Mouse (Mus musculus): ENCODE results near the gene Ndufv1.
"Not testable (repeated sequence)": the region's sequence is repeated elsewhere in the genome, so short reads cannot be mapped to it uniquely, and the experiment has no call there.

Gene Ndufv1

DNA sequence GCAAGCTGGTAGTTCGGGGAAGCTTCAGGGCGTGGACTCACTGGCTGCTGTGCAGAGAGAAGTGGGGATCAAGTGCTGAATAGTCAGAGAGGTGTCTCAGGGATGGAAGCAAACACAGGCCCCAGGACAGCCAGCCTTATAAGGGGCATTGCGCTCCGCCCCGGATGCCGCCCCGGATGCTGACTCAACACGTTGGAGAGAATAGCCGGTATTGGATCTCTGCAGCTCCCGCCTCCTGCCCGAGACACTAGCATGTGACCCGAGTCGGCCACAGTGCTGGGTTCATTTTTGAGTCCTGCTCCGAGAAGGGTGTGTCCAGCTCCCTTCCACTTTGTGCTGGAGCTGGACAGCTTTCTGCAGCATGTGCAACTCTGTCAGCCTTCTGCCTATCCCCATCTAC is 29.5 kb upstream of the Ndufv1 start:
- DNase-seq (ENCODE audit: low spot score): no peak

DNA sequence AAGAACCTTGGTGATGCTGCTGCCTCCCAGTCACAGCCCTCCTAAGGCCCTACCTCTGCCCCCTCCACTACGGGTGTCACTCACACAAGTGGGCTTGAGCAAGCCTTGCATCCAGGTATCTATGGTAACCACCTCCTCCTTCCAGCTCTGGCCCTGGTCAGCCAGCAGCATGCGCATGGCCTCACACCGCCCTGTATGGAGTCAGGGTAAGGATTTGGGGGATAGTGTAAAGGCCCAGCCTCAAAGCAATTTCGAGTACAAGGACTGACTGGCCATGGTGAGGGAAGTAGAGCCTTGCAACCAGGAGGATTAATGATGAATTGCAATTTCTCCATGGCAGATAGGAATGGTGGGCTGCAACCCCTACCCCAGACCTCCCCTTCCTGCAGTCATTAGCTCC is 28.9 kb upstream of the Ndufv1 start:
- not testable (repeated sequence) for DNase-seq (ENCODE audit: low spot score)

DNA sequence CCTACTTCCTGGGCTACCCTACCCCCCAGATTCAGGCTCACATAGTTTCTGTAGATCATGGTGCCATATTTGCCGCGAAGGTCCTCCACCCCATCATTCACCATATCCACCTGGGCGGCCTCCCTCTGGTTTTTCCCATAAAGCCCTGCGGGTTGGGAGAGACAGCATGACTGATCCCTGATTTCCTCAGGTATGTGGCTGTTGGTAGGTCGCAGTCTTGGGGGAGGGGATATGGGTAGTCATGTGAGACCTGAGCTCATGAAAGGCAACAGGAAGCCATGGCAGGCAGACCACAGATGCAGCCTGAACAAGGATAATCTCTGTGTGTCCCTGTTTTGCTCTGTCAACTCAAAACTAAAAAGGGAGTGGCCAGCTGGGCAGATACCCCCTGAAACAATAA is 28.3 kb upstream of the Ndufv1 start:
- DNase-seq (ENCODE audit: low spot score): not testable (repeated sequence)

DNA sequence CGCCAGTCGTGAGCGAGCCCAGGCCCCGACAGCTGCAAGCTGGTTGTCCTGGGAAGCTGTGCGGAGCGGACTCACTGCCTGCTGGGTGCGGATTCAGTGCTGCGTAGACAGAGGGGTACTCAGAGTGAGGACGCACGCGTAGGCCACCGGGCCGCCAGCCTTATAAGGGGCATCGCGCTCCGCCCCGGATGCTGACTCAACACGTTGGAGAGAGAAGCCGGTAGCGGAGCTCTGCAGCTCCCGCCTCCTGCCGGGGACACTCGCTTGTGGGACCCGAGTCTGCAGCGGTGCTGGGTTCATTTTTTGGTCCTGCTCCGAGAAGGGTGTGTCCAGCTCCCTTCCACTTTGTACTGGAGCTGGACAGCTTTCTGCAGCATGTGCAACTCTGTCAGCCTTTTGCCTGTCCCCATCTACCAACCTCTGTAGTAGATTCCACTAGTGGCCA is 25.2 kb upstream of the Ndufv1 start, which contains the start of gene Gstp1:
TSS of gene Gstp1 (minus strand) at position 198 of the 445 bp plus-strand sequence.
- DNase-seq (ENCODE audit: low spot score): peak; percentile 83

DNA sequence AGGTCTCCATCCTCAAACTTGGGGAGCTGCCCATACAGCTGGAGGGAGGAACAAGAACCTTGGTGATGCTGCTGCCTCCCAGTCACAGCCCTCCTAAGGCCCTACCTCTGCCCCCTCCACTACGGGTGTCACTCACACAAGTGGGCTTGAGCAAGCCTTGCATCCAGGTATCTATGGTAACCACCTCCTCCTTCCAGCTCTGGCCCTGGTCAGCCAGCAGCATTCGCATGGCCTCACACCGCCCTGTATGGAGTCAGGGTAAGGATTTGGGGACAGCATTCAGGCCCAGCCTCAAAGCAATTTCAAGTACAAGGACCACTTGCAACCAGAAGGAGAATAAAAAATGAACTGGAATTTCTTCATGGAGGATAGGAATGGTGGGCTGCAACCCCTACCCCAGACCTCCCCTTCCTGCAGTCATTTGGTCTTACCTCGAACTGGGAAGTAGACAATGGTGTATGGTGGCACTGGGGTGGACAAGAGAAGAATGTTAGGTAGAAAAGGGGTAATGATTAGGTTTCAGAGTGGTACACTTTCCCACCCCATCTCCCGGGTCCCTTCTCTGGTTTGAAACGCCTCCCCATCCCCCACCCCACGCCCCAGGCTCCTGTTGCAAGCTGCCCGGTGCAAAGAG is 24.7 kb upstream of the Ndufv1 start:
- DNase-seq (ENCODE audit: low spot score): not testable (repeated sequence)

DNA sequence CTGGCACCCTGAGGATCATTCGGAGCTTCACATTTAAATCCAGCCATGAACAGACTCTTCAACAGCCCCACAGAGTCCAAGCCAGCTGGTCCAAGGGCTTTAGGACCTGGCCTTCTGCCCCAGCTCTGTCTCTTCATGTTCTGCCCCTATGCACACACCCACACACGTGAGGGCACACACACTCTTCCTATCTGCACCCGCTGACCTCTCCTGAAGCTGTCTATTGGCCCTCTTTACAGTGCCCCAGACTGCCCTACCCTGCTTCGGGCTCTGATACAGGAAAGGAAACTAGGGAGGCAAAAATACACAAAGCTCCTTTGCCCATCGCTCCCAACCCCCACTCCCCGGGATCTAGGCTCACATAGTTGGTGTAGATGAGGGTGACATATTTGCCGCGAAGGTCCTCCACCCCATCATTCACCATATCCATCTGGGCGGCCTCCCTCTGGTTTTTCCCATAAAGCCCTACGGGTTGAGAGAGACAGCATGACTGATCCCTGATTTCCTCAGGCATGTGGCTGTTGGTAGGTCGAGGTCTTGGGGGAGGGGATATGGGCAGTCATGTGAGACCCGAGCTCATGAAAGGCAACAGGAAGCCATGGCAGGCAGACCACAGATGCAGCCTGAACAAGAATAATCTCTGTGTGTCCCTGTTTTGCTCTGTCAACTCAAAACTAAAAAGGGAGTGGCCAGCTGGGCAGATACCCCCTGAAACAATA is 23.9 kb upstream of the Ndufv1 start:
- no peak for DNase-seq (ENCODE audit: low spot score)

DNA sequence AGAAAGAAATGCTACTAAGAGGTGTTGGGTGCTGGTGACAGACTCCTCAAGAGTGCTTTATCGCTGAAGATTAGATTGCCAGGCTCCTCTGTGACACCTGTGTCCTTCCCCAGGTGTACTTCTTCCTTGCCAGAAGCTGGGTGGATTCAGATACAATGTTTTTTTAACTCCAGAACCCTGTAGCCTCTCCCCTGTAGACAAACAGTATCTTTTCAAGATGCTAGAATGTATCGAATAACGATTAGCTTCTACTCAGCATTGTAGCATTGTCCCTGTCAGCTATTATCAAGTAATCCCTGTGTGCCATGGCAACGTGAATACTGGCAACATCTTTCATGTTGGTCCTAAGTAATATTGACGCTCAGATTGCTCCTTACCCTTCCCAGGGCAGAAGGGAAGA is 21.1 kb upstream of the Ndufv1 start:
- DNase-seq (ENCODE audit: low spot score): no peak

DNA sequence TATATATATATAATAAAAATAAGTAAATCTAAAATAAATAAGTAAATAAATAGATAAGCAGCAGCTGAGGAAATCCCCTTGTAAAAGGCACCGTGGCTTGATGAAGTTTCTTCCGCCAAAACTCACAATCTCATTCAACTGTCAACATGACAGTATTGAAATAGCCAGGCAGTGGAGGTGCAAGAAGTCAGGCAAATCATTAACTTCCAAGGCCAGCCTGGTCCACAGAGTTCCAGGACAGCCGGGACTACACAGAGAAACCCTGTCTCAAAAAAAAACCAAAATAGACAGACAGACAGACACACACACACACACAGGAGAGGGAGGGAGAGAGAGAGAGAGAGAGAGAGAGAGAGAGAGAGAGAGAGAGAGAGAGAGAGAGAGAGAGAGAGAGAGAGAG is 20.7 kb upstream of the Ndufv1 start:
- DNase-seq (ENCODE audit: low spot score): peak; percentile 76

DNA sequence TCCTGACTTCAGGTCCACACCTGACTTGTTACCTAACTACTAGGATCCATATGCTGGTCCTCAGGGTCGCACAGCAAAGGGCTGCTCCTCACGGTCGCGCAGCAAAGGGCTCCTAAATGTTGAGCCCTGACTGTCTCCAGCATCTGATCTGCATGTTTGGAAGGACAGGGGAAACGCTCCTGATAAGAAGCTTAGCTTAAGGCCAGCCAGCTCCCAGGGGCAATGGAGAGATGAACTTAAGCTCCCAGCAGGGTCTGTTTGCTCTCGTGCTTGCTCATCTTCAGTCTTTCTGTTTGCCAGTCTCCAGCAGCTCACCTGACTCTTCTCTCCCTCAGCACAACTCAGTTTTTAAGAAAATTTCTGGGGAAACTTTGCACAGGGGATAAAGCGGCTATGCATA is 20.1 kb upstream of the Ndufv1 start:
- DNase-seq (ENCODE audit: low spot score): peak; percentile 58

DNA sequence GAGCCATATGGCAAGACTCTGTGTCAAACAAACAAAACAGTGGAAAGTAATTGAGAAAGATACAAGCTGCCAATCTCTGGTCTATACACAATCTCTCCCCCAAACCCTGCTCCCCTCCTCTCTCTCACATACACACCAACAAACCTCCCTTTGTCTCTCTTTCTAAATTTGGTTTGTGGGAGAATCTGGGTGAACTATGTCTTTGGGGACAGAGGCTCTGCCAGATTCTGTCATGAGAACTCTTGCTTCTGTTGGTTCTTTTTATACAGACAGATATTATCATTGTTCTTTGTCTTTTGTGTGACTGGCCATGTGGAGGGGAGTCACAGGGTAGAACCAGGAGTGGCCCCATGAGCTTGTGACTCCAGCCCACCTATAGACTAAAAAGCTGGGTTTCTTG is 15.0 kb upstream of the Ndufv1 start:
- no peak for DNase-seq (ENCODE audit: low spot score)

DNA sequence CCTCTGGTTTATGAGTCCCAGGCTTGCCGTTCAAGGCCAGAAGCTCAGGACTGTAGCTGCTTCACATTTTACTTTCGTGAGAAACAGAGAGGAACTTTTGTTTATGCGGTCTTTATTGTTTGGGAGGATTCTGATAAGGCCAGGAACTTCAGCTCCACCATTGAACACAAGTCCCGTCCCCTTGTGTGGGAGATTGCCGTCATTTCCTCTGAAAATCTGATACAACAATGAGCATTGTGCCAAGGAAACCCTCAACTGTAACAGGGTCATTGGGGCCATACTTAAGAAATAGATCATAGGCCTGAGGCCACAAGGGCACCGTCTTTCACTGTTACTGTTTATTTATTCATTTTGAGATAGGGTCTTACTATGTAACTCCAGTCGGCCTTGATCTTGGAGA is 10.6 kb upstream of the Ndufv1 start:
- no peak for DNase-seq (ENCODE audit: low spot score)

DNA sequence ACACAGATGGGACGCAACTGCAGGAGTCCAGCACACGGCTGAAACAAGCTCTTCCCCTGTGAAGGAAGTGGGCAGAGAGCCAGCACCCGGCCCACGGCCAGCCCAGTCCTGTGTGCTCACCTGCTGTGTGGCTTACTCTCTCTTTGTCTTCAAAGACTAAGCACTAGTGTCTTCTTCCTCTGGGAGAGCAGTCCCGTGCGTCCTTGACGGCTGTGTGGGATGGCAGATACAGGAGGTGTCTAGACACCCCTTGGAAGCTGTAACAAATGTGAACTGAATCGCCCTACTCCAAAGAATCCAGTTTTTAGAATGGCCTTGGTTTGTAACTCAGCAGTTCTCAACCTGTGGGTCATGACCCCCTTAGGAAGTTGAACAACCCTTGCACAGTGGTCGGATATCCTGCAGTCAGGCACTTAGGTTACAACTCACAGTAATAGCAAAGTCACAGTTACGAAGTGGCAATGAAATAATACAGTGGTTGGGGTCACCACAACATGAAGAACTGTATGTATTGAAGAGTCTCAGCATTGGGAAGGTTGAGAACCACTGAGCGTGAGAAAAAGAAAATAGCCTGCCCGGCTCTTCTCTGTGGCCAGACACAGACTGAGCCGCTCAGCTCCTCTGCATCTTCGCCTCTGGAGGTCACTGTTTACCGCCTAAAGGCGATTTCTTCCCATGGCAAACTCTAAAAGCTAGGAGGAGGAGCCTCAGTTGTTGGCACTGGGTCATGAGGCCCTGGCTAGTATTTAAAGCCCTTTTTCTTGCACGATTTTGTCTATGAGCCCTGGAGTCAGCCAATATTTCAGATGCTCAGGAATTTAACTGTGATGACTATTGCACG is 6.4 kb upstream of the Ndufv1 start:
- peak; percentile 68 for DNase-seq (ENCODE audit: low spot score)

DNA sequence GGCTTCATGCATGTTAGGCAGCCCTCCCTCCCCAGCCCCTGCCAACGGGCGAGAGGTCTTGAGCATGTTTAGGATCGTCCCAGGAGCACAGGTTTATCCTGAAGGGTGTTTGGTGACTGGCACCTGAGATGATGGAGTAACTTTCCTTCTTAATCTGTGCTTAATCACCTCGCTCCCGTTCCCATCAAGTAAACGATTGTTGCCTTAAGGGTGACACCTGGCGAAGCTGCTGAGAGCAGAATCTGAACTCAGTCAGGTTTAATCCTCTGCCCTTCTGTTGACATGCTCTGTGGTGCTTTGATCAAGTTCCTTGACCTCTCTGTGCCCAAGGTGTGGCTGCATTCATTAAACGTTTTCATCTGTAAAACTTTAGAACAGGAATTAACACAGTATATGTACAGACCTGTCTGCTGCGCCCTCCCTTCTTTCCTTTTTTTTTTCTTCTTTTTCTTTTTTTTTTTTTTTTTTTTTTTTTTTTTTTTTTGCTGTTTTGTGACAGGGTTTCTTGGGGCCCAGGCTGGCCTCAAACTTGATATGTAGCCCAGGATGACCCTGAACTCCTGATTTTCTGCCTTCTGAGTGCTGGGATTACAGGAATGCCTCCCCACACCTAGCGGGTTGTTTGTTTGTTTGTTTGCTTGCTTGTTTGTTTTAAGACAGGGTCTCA is 5.4 kb upstream of the Ndufv1 start:
- no peak for DNase-seq (ENCODE audit: low spot score)

DNA sequence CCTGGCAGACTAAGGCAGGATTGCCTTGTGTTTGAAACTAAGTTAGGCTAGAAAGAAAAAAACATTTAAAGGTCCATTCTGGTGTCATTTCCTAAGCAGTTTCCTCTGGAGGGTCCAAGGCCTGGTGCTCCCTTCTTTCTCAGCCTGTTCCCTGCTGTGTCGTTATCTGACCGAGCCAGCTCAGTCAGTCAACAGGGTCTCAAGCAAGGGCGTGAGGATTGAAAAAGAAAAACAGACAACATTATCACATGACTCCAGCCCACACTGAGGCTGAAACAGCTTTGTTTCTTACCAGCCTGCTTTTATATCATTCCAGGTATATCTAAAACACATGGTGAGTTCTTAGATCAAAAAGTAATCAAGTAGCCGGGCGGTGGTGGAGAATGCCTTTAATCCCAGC is 3.0 kb upstream of the Ndufv1 start:
- DNase-seq (ENCODE audit: low spot score): no peak

DNA sequence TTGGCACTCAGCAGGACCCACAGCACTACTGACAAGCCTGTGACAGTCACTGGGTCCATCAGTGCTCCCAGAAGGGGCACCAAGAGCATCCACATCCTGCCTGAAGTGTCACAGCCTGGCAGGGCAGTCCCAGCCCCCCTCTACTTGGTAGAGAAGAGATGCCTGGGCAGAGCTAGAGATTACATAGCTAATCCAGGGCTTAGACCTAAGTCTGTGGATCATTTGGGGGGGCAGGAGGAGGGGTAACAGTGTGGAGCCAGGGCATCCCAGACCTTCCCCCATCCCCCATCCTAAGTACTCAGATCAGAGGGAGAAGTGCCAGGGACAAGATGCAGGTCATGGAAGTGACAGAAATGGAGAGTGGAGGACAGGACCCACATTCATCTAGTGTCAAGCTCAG is 2.2 kb upstream of the Ndufv1 start:
- no peak for DNase-seq (ENCODE audit: low spot score)

DNA sequence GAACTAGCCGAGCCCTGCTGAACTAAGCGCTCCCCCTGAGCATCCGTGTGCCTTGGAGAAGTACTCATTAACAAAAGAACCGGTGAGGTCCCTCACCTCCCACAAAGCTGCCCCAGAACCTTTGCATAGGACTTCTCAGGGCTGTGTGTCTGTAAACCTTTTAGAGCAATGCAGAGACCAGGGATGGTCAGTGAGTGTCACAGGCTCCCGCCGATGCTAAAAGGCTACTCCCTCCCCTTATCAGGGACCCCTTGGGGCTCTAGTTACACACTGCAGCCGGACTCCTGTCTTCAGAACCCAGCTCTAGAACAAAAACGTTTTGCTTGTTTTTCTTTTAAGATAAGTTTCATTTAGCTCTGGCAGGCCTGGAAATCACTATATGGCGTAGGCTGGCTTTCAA is 460 bp upstream of the Ndufv1 start:
- DNase-seq (ENCODE audit: low spot score): no peak

DNA sequence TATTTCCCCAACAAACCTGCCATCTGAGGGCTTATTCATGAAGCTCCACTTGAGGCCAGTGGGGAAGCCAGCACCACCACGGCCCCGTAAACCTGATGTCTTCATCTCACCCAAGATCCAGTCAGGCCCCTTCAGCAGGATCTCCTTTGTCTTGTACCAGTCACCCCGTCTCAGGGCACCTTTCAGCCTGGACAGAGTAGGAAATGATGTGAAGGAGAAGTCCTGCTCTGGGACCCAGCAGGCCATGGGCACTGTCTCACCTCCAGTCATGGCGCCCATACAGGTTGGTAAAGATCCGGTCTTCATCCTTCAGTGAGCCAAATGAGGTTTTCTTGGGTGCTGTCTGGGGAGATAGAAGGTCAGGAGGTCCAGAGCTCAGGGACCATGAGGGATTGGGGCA is 1.5 kb downstream of the Ndufv1 start:
- DNase-seq (ENCODE audit: low spot score): no peak

DNA sequence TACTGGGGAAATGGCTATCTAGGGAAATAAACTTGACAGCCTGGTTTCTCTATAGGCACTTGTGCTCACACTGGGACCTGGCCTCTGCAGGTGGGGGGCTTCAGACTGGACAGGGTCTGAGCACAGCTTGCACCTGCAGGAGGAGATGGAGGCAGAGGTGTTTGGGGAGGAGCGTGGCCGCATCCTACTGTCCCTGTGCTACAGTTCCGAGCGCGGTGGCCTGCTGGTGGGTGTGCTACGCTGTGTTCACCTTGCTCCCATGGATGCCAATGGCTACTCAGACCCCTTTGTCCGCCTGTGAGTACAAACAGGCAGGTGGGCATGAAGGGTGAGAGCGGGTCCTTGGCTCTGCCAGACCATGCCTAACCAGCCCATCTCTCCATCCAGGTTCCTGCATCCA is 6.6 kb downstream of the Ndufv1 start:
- no peak for DNase-seq (ENCODE audit: low spot score)

DNA sequence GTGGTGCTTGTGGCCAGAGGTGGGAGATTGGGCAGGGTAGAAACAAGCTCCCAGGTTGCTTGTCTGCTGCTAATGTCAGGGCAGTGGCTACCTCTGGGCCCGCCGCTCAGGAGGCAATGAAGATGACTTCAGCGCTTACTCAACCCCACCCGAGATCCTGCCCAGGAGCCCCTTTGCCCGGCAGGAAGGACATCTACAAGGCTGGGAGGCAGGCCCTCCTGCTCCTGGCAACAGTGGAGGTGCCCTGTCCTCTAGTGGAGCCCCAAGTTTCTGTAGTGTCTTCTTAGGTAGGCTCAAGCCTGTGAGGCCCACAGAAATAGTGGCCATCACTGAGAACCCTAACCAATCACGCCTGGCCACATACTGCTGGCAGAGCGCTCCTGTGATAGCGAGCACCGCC is 7.5 kb downstream of the Ndufv1 start:
- no peak for DNase-seq (ENCODE audit: low spot score)

DNA sequence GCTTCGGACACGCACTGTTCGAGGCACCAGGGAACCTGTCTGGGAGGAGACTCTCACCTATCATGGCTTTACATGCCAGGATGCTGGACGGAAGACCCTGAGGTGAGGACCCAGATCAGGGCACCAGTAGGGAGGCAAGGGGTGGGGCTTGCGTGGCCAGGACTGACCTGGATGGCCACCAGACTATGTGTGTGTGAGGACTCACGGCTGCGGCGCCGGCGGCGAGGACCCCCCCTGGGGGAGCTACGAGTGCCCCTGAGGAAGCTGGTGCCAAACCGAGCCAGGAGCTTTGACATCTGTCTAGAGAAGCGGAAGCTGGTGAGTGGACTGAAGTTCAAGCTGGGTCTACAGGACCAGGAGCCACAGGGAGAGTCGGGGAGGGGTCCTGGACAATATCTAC is 8.3 kb downstream of the Ndufv1 start:
- DNase-seq (ENCODE audit: low spot score): no peak

DNA sequence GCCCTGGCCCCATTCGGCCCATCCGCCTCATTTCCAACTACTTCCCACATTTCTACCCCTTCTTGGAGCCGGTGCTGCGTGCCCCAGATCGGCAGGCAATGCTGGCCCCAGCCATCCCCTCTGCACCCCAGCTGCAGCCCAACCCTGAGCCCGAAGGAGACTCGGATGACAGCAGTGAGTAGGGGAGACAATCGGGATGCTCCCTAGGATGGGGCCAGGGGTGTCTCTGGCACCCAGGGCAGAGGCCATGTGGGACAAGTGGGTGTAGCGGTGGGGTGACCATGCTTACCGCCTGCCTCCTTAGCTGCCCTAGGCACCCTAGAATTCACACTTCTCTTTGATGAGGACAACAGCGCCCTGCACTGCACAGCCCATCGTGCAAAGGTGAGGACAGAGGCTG is 9.0 kb downstream of the Ndufv1 start:
- no peak for DNase-seq (ENCODE audit: low spot score)

DNA sequence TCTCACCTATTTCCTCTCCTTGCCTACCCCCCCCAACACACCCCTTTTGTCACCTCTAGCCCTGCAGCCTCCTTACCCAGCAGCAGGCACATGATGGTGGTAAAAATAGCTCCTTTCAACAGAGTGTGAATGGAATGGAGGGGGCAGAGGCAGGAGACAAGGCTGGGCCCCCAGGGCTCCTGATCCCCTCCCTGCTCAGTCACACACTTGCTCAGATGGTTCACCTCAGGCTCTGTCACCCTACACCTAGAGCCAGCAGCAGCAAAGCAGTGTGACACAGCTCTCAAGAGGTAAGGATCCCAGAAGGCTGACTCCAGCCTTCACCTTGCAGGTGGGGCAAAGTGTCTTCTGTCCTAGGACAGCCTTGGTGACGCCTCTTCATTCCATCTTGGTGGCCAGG is 9.5 kb downstream of the Ndufv1 start, which contains the start of gene Doc2g:
TSS of gene Doc2g (plus strand) at position 202 of the 400 bp plus-strand sequence.
- DNase-seq (ENCODE audit: low spot score): no peak

Data from yolk sac, embryonic 10.5 days (tissue).